Mouse (Mus musculus): ENCODE measurements around the gene Zdhhc5. TPM values are rescaled to one million over a fixed set of nuclear protein-coding genes. Genes with fewer than 3 reads are reported as not detected.
A peak's percentile ranks its signal among the peaks of the same experiment; 100 is the strongest.
"Not testable (repeated sequence)": the region's sequence is repeated elsewhere in the genome, so short reads cannot be mapped to it uniquely, and the experiment has no call there.

Gene Zdhhc5
- polyA plus RNA-seq, 1 experiment from 2014 or later = 22.8 TPM

DNA sequence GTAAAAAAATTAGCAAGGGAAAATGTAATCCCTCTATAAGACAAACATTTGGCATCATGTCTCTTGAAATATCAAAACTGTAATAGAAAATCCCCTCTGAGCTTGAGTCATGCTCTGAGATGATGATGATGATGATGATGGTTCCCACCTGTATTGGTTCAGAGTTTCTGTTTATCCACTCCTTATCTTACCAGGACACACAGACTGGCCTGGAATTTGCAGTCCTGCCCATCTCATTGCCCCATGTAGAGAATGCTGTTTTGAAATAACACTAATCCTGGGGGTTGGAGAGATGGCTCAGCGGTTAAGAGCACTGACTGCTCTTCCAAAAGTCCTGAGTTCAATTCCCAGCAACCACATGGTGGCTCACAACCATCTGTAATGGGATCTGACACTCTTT is 17.4 kb upstream of the Zdhhc5 start:
- Histone ChIP-seq H3K27ac (replicated peaks) (no peak overlapping the region), H3K4me3 (no peak overlapping the region), H3K27me3 (ENCODE audit: low read depth, poor library complexity, severe bottlenecking) (no peaks in the 10 kb centered on the region), H3K9me3 (replicated peaks) (no peaks in the 10 kb centered on the region), H3K4me1 (peaks cover 50% of the 10 kb centered on the region), H3K36me3 (no peaks in the 10 kb centered on the region)
- no peak for DNase-seq (ENCODE audit: low spot score)
- WGBS = 83% methylated on average over 1 of the region's 1 CpGs

DNA sequence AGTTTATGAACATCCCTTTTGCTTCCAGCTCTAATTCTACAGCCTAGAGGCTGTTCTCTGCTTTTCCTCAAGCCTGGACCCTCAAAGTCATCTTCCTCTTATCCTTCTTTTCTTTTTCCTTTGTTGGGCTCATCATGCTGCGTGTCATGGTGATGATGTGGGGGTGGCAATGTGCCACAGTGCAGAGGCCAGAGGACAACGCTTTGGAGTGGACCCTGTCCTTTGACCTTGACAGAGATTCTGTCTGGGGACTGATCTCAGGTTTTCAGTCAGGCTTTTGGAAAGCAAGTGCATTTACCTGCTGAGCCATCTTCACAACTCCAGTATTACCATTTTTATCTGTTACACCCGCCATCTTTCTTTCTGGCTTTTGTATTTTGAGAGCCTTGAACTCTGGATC is 16.2 kb upstream of the Zdhhc5 start:
- no peaks in the 10 kb centered on the region for H3K27me3 ChIP-seq (ENCODE audit: low read depth, poor library complexity, severe bottlenecking)
- H3K4me3 ChIP-seq = no peak overlapping the region
- DNase-seq (ENCODE audit: low spot score) = no peak
- peaks cover 44% of the 10 kb centered on the region for H3K4me1 ChIP-seq
- no peaks in the 10 kb centered on the region for H3K36me3 ChIP-seq
- no peak overlapping the region for H3K27ac ChIP-seq (replicated peaks)
- no peaks in the 10 kb centered on the region for H3K9me3 ChIP-seq (replicated peaks)
- WGBS = 91% methylated on average over 3 of the region's 3 CpGs

DNA sequence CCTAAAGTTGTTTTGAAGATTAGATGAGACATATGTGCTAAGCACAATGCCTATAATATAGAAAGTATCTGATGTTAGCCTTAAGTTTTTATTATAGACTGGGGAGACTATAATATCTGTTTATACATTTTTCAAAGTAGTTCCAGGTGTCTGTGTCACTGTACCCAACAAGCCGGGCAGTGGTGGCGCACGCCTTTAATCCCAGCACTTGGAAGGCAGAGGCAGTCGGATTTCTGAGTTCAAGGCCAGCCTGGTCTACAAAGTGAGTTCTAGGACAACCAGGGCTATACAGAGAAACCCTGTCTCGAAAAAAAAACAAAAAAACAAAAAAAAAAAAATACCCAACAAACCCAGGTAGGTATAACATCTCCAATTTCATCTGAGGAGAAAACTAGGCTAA is 13.2 kb upstream of the Zdhhc5 start:
- WGBS = 80% methylated on average over 5 of the region's 5 CpGs

DNA sequence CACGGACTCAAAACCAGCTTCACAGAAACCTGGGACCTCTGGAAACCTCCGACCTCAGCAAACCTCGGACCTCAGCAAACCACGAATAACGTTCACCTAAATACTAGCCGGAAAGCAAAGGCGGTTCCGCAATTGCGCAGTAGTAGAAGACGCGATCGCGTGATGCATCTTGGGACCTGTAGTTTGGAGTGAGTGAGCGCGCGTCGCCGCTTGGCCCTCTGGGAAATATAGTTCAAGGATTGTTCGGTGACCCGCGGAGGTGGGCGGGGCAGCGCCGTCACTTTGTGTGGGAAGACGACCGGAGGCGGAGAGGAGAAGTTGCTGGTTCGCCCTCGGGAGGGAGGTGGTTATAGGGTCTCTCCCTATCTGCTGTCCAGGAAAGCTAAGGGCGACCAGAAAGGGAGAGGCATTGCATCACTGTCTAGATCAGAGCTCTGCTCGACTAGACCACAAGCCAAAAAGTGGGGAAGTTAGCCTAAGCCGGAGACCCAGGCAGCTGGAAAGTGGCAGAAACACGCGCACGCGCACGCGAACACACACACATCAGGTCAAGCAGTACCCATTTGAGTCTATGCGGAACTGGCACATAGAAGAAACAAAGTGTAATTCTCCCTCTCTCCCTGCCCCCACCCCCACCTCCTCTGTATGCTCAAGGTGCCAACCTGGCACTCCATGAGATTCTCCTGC is 12.3 kb upstream of the Zdhhc5 start, which contains the start of gene Clp1:
Gene Clp1 (minus strand): TSS at position 179 of the 687 bp plus-strand sequence.
- WGBS = under 1% methylated on average over 39 of the region's 39 CpGs
- Histone ChIP-seq H3K27ac (replicated peaks) (peak within 1 kb of the TSS; percentile 82), H3K4me1 (peaks cover 29% of the 10 kb centered on the region), H3K4me3 (peak within 1 kb of the TSS; percentile 74), H3K27me3 (ENCODE audit: low read depth, poor library complexity, severe bottlenecking) (no peaks in the 10 kb centered on the region), H3K9me3 (replicated peaks) (no peaks in the 10 kb centered on the region), H3K36me3 (peaks cover 34% of the 10 kb centered on the region)
- peak; percentile 97 for DNase-seq (ENCODE audit: low spot score)

More for the DNA sequence above, 13.2 kb upstream of the Zdhhc5 start:
- H3K4me1 ChIP-seq = peaks cover 30% of the 10 kb centered on the region
- H3K27ac ChIP-seq (replicated peaks); H3K27me3 ChIP-seq (ENCODE audit: low read depth, poor library complexity, severe bottlenecking); DNase-seq (ENCODE audit: low spot score); H3K4me3 ChIP-seq; H3K9me3 ChIP-seq (replicated peaks): not testable (repeated sequence)
- H3K36me3 ChIP-seq = peaks cover 28% of the 10 kb centered on the region

DNA sequence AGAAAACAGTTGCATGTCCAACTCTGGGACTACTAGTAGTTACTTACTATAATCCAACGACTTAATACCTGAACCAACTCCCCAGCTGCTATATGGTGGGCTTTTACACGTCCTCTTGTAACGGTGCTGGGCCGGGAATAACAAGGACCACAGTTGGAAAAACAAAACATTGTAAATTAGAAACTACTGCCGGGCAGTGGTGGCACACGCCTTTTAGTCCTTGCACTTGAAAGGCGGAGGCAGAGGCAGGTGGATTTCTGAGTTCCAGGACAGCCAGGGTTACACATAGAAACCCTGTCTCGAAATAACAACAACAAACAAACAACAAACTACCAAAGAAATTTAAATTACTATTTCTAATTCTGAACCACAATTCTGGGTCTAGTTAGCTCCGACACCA is 11.7 kb upstream of the Zdhhc5 start:
- Histone ChIP-seq H3K27ac (replicated peaks) (peak overlapping the region; percentile 82), H3K4me1 (peaks cover 29% of the 10 kb centered on the region), H3K27me3 (ENCODE audit: low read depth, poor library complexity, severe bottlenecking) (no peaks in the 10 kb centered on the region), H3K9me3 (replicated peaks) (no peaks in the 10 kb centered on the region), H3K36me3 (peaks cover 40% of the 10 kb centered on the region), H3K4me3 (peak overlapping the region; percentile 74)
- no peak for DNase-seq (ENCODE audit: low spot score)
- 4% methylated on average over 9 of the region's 9 CpGs for WGBS

DNA sequence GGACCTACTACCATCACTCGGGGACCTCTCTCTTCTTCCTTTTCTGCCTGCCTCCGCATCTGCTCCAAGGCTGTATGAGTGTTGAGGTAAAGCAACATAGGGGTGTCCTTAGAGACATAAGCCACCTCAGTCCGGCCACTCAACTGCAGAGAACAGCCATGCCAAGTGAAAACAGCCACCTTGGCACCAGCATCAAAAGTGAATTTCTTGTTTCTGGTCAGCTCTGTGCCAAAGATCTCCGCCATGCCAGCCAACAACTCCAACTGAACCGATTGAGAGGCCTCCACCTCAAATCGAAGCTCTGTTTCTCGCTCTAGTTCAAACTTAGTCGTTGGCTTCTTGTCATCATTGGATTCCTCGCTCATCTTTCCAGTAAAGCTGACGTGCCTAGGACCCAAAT is 10.8 kb upstream of the Zdhhc5 start:
- peaks cover 48% of the 10 kb centered on the region for H3K36me3 ChIP-seq
- no peaks in the 10 kb centered on the region for H3K27me3 ChIP-seq (ENCODE audit: low read depth, poor library complexity, severe bottlenecking)
- no peaks in the 10 kb centered on the region for H3K9me3 ChIP-seq (replicated peaks)
- peak overlapping the region; percentile 74 for H3K4me3 ChIP-seq
- 92% methylated on average over 10 of the region's 10 CpGs for WGBS
- DNase-seq (ENCODE audit: low spot score) = no peak
- H3K27ac ChIP-seq (replicated peaks) = no peak overlapping the region
- H3K4me1 ChIP-seq = peaks cover 29% of the 10 kb centered on the region

DNA sequence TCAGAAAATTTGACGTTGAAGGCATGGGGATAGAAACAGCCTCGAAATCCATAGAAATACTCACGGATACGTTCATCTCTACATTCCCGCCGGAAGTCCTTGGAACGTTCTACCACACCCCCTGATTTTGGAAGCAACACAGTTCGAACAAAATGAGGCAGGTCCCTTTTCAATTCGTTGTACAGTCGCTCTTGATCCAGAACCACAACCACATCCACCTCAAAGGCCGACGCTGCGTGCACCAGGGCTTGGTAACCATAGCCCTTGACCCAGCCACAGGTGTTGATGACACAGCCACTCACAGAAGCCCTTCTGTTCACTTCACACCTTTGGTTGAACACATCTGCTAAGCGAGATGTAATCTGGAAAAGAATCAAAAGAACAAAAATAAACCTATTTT is 8.9 kb upstream of the Zdhhc5 start:
- Histone ChIP-seq H3K9me3 (replicated peaks) (no peaks in the 10 kb centered on the region), H3K27ac (replicated peaks) (no peak overlapping the region), H3K4me1 (peaks cover 29% of the 10 kb centered on the region), H3K27me3 (ENCODE audit: low read depth, poor library complexity, severe bottlenecking) (no peaks in the 10 kb centered on the region), H3K36me3 (peaks cover 48% of the 10 kb centered on the region), H3K4me3 (no peak overlapping the region)
- no peak for DNase-seq (ENCODE audit: low spot score)
- WGBS = 94% methylated on average over 14 of the region's 14 CpGs

DNA sequence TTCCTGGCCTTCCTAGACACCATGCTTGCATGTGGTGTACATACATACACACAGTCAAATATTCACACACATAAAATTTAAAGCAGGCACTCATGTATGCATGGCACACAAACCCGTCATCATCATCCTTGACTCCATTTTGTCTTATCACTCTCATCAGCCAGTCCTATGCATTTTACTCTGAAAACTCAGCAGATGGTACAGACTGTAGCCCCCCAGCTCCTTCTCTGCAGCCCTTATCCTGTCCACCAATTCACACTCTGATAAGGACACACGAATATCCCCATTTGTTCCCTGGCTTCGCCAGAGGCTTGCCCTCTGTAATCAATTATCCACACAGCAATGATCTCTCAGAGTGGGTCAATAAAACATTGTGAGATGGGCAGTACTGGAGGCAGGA is 6.2 kb upstream of the Zdhhc5 start:
- DNase-seq (ENCODE audit: low spot score) = no peak
- H3K9me3 ChIP-seq (replicated peaks) = no peaks in the 10 kb centered on the region
- H3K4me1 ChIP-seq = peaks cover 24% of the 10 kb centered on the region
- H3K27me3 ChIP-seq (ENCODE audit: low read depth, poor library complexity, severe bottlenecking) = no peaks in the 10 kb centered on the region
- no peak overlapping the region for H3K4me3 ChIP-seq
- peaks cover 48% of the 10 kb centered on the region for H3K36me3 ChIP-seq
- 94% methylated on average over 3 of the region's 3 CpGs for WGBS
- H3K27ac ChIP-seq (replicated peaks) = no peak overlapping the region

DNA sequence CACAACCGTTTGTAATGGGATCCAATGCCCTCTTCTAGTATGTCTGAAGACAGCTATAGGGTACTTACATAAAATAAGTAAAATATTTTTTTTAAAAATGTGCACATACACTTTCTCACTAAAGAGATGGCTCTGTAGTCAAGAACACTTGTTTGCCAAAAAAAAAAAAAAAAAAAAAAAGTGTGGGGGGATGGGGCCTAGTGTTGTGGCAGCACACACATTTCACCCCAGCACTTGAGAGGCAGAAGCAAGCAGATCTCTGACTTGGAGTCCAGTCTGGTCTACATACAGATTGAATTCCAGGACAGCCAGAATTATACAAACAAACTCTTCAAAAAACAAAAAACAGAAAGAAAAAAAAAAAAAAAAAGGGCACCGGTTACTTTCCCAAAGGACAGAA is 5.7 kb upstream of the Zdhhc5 start:
- WGBS = 92% methylated on average over 2 of the region's 2 CpGs
- no peaks in the 10 kb centered on the region for H3K9me3 ChIP-seq (replicated peaks)
- no peaks in the 10 kb centered on the region for H3K27me3 ChIP-seq (ENCODE audit: low read depth, poor library complexity, severe bottlenecking)
- no peak overlapping the region for H3K4me3 ChIP-seq
- no peak overlapping the region for H3K27ac ChIP-seq (replicated peaks)
- peaks cover 23% of the 10 kb centered on the region for H3K4me1 ChIP-seq
- H3K36me3 ChIP-seq = peaks cover 46% of the 10 kb centered on the region
- no peak for DNase-seq (ENCODE audit: low spot score)

DNA sequence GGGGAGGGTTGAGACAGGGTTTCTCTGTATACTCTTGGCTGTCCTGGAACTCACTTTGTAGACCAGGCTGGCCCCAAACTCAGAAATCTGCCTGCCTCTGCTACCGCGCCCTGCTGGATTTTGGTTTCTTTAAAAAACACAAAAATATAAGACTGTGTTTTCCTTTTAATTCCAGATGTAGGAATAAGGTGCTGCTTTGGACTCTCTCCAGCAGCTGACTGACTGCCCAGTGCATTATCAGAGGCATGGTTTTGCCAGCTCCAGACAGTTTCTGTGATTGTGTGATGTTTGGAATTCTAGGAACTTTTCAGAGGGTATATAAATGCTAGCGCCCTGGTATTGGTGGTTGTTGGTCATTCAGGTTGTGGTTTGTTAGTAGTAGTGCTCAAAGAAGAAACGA is 2.4 kb upstream of the Zdhhc5 start:
- H3K4me1 ChIP-seq = peaks cover 29% of the 10 kb centered on the region
- H3K36me3 ChIP-seq = peaks cover 16% of the 10 kb centered on the region
- no peak for DNase-seq (ENCODE audit: low spot score)
- H3K4me3 ChIP-seq = no peak overlapping the region
- no peaks in the 10 kb centered on the region for H3K27me3 ChIP-seq (ENCODE audit: low read depth, poor library complexity, severe bottlenecking)
- WGBS = 91% methylated on average over 4 of the region's 4 CpGs
- no peaks in the 10 kb centered on the region for H3K9me3 ChIP-seq (replicated peaks)
- no peak overlapping the region for H3K27ac ChIP-seq (replicated peaks)

DNA sequence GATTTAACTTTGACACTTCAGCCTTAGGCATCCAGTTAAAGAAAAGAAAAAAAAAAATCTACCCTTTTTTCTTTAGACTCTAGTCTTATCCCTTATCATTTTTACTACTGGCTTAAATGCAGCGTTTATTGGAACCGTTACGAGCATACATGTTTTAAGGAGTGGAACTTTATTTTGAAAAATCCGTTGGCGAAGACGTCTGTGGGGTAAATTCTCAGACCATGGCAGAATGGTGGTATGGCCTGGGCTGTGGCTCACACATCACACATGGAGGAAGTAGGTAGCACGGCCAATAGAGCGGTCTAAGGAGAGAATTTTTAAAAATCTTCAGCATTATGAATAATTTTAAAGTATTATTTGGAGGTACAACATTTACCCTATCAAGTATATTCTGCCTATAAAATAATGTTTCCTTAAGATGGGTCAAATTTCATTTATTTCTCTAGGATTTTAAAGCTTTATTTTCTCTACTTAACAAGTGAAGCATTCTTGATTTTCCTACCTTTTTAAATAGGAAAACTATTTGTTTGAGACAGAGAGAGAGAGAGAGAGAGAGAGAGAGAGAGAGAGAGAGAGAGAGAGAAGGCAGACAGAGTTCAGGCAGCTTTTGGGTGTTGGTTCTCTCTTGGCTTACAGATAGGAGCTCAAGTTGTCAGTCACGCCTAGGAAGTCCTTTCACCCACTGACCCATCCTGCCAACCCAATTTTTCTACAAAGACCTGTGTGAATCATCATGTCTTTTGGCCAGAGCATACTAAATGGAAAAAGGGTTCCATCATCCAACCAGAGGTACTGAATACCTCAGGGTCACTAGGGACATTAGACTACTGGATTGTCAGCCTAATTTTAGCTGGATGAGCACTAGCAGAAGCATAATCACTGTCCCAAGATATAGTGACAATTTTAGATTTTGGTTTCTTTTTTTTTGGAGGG is 1.7 kb upstream of the Zdhhc5 start:
- Histone ChIP-seq H3K4me1 (peaks cover 29% of the 10 kb centered on the region), H3K9me3 (replicated peaks) (no peaks in the 10 kb centered on the region), H3K36me3 (peaks cover 11% of the 10 kb centered on the region), H3K4me3 (peak overlapping the region; percentile 96), H3K27ac (replicated peaks) (peak overlapping the region; percentile 96), H3K27me3 (ENCODE audit: low read depth, poor library complexity, severe bottlenecking) (no peaks in the 10 kb centered on the region)
- DNase-seq (ENCODE audit: low spot score) = no peak
- 40% methylated on average over 9 of the region's 9 CpGs for whole genome bisulfite sequencing

DNA sequence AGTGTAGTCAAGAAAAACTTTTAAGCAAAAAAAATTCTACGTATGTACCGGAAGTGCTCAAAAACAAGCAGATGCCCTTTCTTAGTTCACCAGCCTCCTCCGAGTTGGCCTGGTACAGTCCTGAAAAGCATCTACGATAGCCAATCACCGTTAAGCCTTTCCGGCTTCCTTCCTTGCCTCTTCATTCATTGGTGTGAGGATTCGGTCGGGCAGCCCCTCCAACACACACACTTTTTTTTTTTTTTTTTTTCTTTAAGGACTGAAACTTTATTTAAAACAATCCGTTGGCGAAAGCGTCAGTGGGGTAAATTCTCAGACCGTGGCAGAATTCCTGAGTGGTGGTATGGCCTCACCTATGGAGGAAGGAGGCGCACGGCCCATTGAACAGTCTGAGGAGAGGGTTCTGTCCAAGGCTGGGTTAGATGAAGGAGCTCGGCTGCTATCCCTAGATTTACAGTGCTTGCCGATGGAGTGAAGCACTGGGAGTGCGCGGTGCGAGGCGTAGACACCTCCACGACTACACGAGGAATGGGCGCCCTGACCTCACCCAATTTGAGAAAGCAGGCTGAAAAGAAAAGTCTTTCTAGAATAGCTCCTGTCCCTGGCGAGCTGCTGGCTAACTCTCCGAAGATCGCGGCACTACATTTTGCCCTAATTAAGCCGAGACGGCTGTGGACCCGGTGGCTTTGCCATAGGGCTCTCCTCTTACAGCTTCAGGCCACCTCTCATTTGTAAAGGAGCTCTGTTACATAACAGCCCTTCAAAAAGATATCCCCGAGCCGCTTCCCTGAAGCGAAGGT is 782 bp upstream of the Zdhhc5 start:
- Histone ChIP-seq H3K36me3 (peaks cover 12% of the 10 kb centered on the region), H3K4me1 (peaks cover 29% of the 10 kb centered on the region), H3K9me3 (replicated peaks) (no peaks in the 10 kb centered on the region), H3K4me3 (peak overlapping the region; percentile 96), H3K27ac (replicated peaks) (peak overlapping the region; percentile 96), H3K27me3 (ENCODE audit: low read depth, poor library complexity, severe bottlenecking) (no peaks in the 10 kb centered on the region)
- DNase-seq (ENCODE audit: low spot score) = peak; percentile 63
- under 1% methylated on average over 33 of the region's 33 CpGs for WGBS

Data from midbrain, embryonic 10.5 days (tissue).